Mouse (Mus musculus): ENCODE results near the gene Kcnj9. TPM values are rescaled to one million over a fixed set of nuclear protein-coding genes. Genes with fewer than 3 reads are reported as not detected.

The Kcnj9 gene
- polyA plus RNA-seq, 1 experiment from 2014 or later, result not detected

GRCm38 (mm10) chr1:172331422-172331947, 2.4 kb upstream of the Kcnj9 start:
- no peak overlapping the region for H3K4me3 ChIP-seq (replicated peaks)
- H3K4me2 ChIP-seq, result no peak overlapping the region
- no peak overlapping the region for H3K9ac ChIP-seq
- no peaks in the 10 kb centered on the region for H3K9me3 ChIP-seq (replicated peaks)
- 45% methylated on average over 8 of the region's 8 CpGs for WGBS (ENCODE audit: insufficient replicate concordance)
- DNase-seq (no peak), ATAC-seq (ENCODE audit: low read depth) (no peak)
- peaks cover 84% of the 10 kb centered on the region for H3K27me3 ChIP-seq
- no peaks in the 10 kb centered on the region for H3K36me3 ChIP-seq
- H3K27ac ChIP-seq, result no peak overlapping the region
- H3K4me1 ChIP-seq (replicated peaks), result no peaks in the 10 kb centered on the region

- Histone ChIP-seq H3K4me2 (no peak overlapping the region), H3K27me3 (peaks cover 89% of the 10 kb centered on the region), H3K9me3 (replicated peaks) (no peaks in the 10 kb centered on the region), H3K4me3 (replicated peaks) (no peak overlapping the region), H3K36me3 (no peaks in the 10 kb centered on the region), H3K27ac (no peak overlapping the region), H3K9ac (no peak overlapping the region), H3K4me1 (replicated peaks) (peaks cover 5% of the 10 kb centered on the region; the same call in 1 of the 2 replicates)
- WGBS (ENCODE audit: insufficient replicate concordance), result 60% methylated on average over 6 of the region's 6 CpGs
- no peak for ATAC-seq (ENCODE audit: low read depth)
- no peak for DNase-seq
Observed at GRCm38 (mm10) chr1:172329616-172330015, 498 bp upstream of the Kcnj9 start.

GRCm38 (mm10) chr1:172328461-172328860, 657 bp downstream of the Kcnj9 start:
- WGBS (ENCODE audit: insufficient replicate concordance), result 57% methylated on average over 7 of the region's 7 CpGs
- H3K9me3 ChIP-seq (replicated peaks), result no peaks in the 10 kb centered on the region
- H3K36me3 ChIP-seq, result no peaks in the 10 kb centered on the region
- no peak for DNase-seq
- no peak overlapping the region for H3K4me2 ChIP-seq
- H3K27me3 ChIP-seq, result peaks cover 79% of the 10 kb centered on the region
- H3K9ac ChIP-seq, result no peak overlapping the region
- no peak for ATAC-seq (ENCODE audit: low read depth)
- H3K27ac ChIP-seq, result no peak overlapping the region
- no peak overlapping the region for H3K4me3 ChIP-seq (replicated peaks)
- H3K4me1 ChIP-seq (replicated peaks), result peaks cover 5% of the 10 kb centered on the region; the same call in 1 of the 2 replicates

DNA sequence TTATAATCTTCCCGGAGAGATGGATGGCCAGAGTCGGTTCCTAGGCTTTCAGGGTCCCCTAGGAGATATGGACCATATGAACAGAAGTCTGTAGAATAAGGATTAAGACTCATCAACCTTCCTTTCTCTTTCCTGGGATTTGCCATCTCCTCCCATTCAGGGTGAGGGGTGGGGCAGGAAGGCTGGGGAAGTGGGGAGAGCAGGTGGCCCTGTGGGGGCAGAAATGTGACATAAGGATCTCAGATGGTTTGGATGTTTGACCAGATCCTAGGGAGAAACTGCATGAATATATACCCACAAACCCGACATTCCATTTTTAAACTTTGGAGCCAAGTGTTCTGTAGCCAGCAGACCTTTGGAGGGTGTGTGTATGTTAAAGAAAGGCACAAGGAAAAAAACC, 1.1 kb downstream of the Kcnj9 start:
- Histone ChIP-seq H3K27me3 (peaks cover 74% of the 10 kb centered on the region), H3K27ac (no peak overlapping the region), H3K4me2 (no peak overlapping the region), H3K4me3 (replicated peaks) (no peak overlapping the region), H3K36me3 (no peaks in the 10 kb centered on the region), H3K4me1 (replicated peaks) (peaks cover 5% of the 10 kb centered on the region; the same call in 1 of the 2 replicates), H3K9me3 (replicated peaks) (no peaks in the 10 kb centered on the region), H3K9ac (no peak overlapping the region)
- ATAC-seq (ENCODE audit: low read depth), result no peak
- 50% methylated on average over 3 of the region's 3 CpGs for WGBS (ENCODE audit: insufficient replicate concordance)
- no peak for DNase-seq

DNA sequence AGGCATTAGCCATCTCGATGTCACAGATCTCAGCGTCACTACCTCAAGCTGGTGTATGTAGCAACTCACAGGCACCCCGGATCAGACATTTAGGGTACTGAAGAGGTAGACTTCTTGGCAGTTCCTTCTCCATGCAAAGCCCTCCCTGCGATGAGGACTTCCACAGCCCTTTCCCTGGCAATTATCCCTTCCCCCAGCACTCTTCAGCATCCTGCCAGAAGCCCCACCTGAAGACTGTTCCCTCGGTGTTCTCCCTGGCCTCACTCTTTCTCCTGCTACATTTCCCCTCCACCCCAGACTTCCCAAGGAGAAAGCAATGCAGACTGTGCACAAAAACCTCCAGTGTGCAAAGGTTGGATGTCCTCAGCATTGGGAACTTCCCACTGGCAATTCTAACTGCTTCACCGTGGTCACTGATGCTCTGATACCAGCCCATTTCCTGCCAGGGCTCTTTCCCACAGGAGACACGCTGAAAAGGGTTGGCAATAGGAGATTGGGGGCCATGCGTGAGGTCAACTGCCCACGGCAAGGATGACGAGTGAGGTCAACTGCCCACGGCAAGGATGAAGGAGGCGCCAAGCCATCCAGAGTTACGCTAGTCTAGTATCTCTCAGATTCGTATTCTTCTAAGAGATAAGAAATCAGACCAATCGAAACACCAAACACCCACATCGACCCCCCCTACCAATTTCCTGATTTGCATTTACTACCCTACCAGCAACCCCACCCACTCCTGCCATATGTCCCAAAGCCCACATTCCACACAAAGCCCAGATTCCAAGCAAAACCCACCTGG, 1.7 kb downstream of the Kcnj9 start:
- 60% methylated on average over 16 of the region's 16 CpGs for WGBS (ENCODE audit: insufficient replicate concordance)
- H3K9me3 ChIP-seq (replicated peaks), result no peaks in the 10 kb centered on the region
- peaks cover 5% of the 10 kb centered on the region; the same call in 1 of the 2 replicates for H3K4me1 ChIP-seq (replicated peaks)
- H3K9ac ChIP-seq, result no peak overlapping the region
- no peaks in the 10 kb centered on the region for H3K36me3 ChIP-seq
- DNase-seq (no peak), ATAC-seq (ENCODE audit: low read depth) (no peak)
- peaks cover 72% of the 10 kb centered on the region for H3K27me3 ChIP-seq
- no peak overlapping the region for H3K27ac ChIP-seq
- no peak overlapping the region for H3K4me3 ChIP-seq (replicated peaks)
- H3K4me2 ChIP-seq, result no peak overlapping the region

DNA sequence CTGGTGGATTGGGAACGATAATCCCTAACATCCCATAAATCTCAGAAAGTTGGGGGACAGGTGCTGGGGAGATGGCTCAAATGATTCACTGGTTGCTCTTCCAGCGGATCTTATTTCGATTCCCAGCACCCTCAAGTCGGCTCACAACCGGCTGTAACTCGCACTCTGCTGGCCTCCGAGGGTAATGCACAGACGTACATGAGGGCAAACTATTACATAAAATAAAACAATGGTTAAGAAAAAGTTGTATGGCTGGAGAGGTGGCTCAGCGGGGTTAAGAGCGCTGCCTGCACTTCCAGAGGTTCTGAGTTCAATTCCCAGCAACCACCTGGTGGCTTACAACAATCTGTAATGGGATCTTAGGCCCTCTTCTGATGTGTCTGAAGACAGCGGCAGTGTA, 2.4 kb downstream of the Kcnj9 start:
- peaks cover 69% of the 10 kb centered on the region for H3K27me3 ChIP-seq
- peak overlapping the region; percentile 41 for H3K4me3 ChIP-seq (replicated peaks)

GRCm38 (mm10) chr1:172325680-172326535, 3.2 kb downstream of the Kcnj9 start:
- Histone ChIP-seq H3K4me1 (replicated peaks) (peaks cover 5% of the 10 kb centered on the region; the same call in 1 of the 2 replicates), H3K27me3 (peaks cover 62% of the 10 kb centered on the region), H3K9me3 (replicated peaks) (no peaks in the 10 kb centered on the region), H3K36me3 (no peaks in the 10 kb centered on the region), H3K4me2 (peak overlapping the region; percentile 59), H3K4me3 (replicated peaks) (peak overlapping the region; percentile 41), H3K9ac (no peak overlapping the region), H3K27ac (no peak overlapping the region)
- 0 out of 2 replicates have a peak, but pooled peaks have one; percentile 24 for ATAC-seq (ENCODE audit: low read depth)
- 16% methylated on average over 94 of the region's 94 CpGs for WGBS (ENCODE audit: insufficient replicate concordance)
- DNase-seq, result no peak

More for the DNA sequence above, 2.4 kb downstream of the Kcnj9 start:
- WGBS (ENCODE audit: insufficient replicate concordance), result 37% methylated on average over 11 of the region's 11 CpGs
- Histone ChIP-seq H3K4me2 (peak overlapping the region; percentile 59), H3K36me3 (no peaks in the 10 kb centered on the region), H3K4me1 (replicated peaks) (peaks cover 5% of the 10 kb centered on the region; the same call in 1 of the 2 replicates), H3K9me3 (replicated peaks) (no peaks in the 10 kb centered on the region), H3K9ac (no peak overlapping the region), H3K27ac (no peak overlapping the region)
- ATAC-seq (ENCODE audit: low read depth) (no peak), DNase-seq (no peak)

- Histone ChIP-seq H3K36me3 (0 out of 2 replicates have a peak, but pooled peaks cover 3% of the 10 kb centered on the region), H3K27ac (no peak overlapping the region), H3K4me1 (replicated peaks) (peaks cover 5% of the 10 kb centered on the region; the same call in 1 of the 2 replicates), H3K9ac (no peak overlapping the region), H3K27me3 (peaks cover 50% of the 10 kb centered on the region), H3K4me2 (no peak overlapping the region), H3K4me3 (replicated peaks) (no peak overlapping the region), H3K9me3 (replicated peaks) (no peaks in the 10 kb centered on the region)
- WGBS (ENCODE audit: insufficient replicate concordance), result 13% methylated on average over 7 of the region's 7 CpGs
- ATAC-seq (ENCODE audit: low read depth), result peak; percentile 21
- peak; percentile 45 for DNase-seq
Observed at GRCm38 (mm10) chr1:172324725-172325124, 4.4 kb downstream of the Kcnj9 start.

DNA sequence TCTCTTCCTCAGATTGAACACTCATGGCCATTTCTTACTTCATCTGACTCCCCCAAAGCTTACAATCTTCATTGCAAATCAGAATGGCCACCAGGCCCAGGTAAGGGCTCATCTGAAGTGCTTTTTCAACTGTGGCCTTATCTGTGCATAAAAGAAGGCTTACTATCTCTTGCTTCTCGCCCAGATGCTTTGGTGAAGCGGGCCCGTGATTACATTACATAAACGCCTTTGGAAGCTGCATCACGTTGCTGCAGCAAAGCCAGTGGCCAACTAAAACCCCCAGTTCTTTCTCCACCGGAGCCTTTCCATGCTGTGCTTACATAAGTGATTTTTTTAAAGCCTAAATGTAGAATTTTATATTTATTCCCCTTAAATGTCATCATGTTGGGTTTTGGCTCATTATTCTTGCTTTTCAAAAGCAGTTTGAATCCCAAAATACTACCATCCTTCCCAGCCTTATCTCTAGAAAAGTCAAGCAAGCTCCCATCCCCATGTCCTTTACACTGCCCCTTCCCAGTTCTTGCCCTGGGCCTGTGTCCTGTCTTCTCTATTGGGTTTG, 5.2 kb downstream of the Kcnj9 start:
- Histone ChIP-seq H3K27ac (no peak overlapping the region), H3K27me3 (peaks cover 41% of the 10 kb centered on the region), H3K36me3 (peaks cover 8% of the 10 kb centered on the region; the same call in 1 of the 2 replicates), H3K9ac (no peak overlapping the region), H3K4me2 (no peak overlapping the region), H3K4me3 (replicated peaks) (no peak overlapping the region), H3K9me3 (replicated peaks) (no peaks in the 10 kb centered on the region), H3K4me1 (replicated peaks) (peaks cover 5% of the 10 kb centered on the region; the same call in 1 of the 2 replicates)
- no peak for ATAC-seq (ENCODE audit: low read depth)
- no peak for DNase-seq
- WGBS (ENCODE audit: insufficient replicate concordance), result 20% methylated on average over 6 of the region's 6 CpGs

GRCm38 (mm10) chr1:172323298-172323697, 5.8 kb downstream of the Kcnj9 start:
- Histone ChIP-seq H3K9me3 (replicated peaks) (no peaks in the 10 kb centered on the region), H3K27me3 (peaks cover 35% of the 10 kb centered on the region), H3K4me2 (no peak overlapping the region), H3K9ac (no peak overlapping the region), H3K4me1 (replicated peaks) (peaks cover 5% of the 10 kb centered on the region; the same call in 1 of the 2 replicates), H3K4me3 (replicated peaks) (no peak overlapping the region), H3K36me3 (peaks cover 12% of the 10 kb centered on the region), H3K27ac (no peak overlapping the region)
- no peak for DNase-seq
- 45% methylated on average over 5 of the region's 5 CpGs for WGBS (ENCODE audit: insufficient replicate concordance)
- ATAC-seq (ENCODE audit: low read depth), result no peak

- Histone ChIP-seq H3K9me3 (replicated peaks) (no peaks in the 10 kb centered on the region), H3K36me3 (peaks cover 18% of the 10 kb centered on the region), H3K4me2 (no peak overlapping the region), H3K27ac (no peak overlapping the region), H3K4me3 (replicated peaks) (no peak overlapping the region), H3K27me3 (peaks cover 30% of the 10 kb centered on the region), H3K4me1 (replicated peaks) (peaks cover 5% of the 10 kb centered on the region; the same call in 1 of the 2 replicates), H3K9ac (no peak overlapping the region)
- ATAC-seq (ENCODE audit: low read depth), result no peak
- 54% methylated on average over 13 of the region's 13 CpGs for WGBS (ENCODE audit: insufficient replicate concordance)
- no peak for DNase-seq
Observed at GRCm38 (mm10) chr1:172322725-172323124, 6.4 kb downstream of the Kcnj9 start.

All from liver, embryonic 13.5 days (tissue).